Mouse (Mus musculus): ENCODE data around the gene Cd2bp2.

The Cd2bp2 gene

DNA sequence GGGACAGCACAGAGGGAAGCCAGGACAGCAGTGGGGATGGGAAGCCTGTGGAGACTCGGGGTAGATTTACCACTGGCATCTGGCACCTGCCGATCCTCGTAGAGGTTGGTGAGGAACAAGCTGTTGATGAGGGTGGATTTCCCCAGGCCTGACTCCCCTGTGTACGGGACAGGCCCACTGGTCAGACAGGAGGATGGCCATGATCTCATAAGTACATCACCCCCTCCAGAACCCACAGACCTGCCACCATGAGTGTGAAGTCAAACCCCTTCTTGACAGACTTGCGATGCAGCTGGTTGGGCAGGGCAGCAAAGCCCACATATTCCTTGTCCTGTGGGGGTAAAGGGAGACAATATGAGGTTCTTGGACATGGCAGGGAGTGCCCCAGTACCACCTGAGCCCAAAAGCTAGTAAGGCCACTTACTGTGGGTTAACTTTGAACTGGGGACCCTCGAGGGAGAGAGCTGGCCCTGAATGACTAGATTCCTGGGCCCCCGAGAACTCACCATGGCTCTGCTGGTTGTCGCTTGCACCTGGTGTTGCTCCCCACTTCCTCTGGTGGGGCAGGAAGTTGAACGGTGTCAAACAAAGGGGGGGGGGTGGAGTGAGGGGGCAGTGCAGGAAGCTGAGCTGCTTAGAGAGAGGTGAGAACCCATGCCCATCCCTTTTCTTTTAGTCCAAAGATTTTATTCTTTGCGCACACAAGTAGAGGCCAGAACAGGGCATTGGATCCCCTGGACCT lies 22.2 kb upstream of the Cd2bp2 start:
- DNase-seq (ENCODE audit: low spot score) = no peak

DNA sequence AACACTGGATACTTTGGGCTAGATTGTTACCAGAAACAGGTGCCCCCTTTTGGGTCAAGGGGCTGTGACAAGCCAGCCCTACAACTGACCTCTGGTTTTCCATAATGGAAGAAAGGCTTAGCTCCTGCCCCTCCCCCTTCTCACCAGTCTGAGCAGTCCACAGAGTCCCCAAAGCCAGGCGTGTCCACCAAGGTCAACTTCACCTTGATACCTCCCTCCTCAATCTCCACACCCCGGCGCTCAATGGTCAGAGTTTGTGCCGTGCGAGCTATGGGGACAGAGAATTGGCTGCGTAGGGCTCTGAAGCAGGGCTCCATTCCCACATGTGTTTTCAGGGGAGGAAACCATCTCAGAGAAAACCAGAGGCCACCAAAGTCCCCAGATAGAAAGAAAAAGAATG lies 21.6 kb upstream of the Cd2bp2 start:
- DNase-seq (ENCODE audit: low spot score) = no peak

- no peak for DNase-seq (ENCODE audit: low spot score)
These were observed 20.5 kb upstream of the Cd2bp2 start for GRCm38 (mm10) chr7:127216307-127216706.

GRCm38 (mm10) chr7:127214981-127215871 lies 19.4 kb upstream of the Cd2bp2 start:
- DNase-seq (ENCODE audit: low spot score) = peak; percentile 91

DNA sequence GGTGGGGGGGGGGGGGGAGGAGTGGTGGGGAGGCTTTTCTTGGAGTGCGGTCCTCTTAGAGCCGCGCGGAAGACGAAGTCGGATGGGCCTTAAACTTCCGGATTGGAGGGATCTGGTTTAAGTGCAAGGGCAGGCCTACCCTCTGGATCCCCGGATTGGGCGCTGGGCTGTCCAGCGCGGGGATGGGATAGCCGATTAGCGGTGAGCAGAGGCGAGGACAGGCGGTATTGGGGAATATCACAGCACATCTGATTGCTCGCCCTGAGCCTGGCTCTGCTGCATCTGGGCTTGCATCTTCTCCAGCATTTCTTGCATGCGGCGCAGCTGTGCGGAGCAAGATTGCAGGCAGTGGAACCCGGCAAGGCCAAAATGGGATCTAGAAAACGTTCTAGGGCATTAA lies 18.7 kb upstream of the Cd2bp2 start:
- peak; percentile 33 for DNase-seq (ENCODE audit: low spot score)

- DNase-seq (ENCODE audit: low spot score) = no peak
These were observed 18.1 kb upstream of the Cd2bp2 start for GRCm38 (mm10) chr7:127213930-127214329.

DNA sequence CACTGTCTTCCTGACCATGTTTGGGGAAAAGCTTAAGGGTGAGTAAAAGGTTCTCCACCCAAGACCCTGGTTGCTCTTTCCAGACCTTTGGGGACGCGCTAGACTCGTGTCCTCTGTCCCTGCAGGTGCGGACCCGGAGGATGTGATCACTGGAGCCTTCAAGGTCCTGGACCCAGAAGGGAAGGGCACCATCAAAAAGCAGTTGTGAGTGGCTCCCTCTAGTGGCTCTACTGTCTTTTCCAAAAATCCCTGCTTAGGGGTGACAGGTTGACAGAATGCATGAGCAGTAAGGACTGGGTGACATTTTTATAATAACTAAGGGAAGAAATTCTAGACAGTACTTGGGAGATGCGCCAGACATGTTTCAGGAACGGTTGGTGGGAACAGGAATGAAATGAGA lies 17.6 kb upstream of the Cd2bp2 start:
- peak; percentile 53 for DNase-seq (ENCODE audit: low spot score)

DNA sequence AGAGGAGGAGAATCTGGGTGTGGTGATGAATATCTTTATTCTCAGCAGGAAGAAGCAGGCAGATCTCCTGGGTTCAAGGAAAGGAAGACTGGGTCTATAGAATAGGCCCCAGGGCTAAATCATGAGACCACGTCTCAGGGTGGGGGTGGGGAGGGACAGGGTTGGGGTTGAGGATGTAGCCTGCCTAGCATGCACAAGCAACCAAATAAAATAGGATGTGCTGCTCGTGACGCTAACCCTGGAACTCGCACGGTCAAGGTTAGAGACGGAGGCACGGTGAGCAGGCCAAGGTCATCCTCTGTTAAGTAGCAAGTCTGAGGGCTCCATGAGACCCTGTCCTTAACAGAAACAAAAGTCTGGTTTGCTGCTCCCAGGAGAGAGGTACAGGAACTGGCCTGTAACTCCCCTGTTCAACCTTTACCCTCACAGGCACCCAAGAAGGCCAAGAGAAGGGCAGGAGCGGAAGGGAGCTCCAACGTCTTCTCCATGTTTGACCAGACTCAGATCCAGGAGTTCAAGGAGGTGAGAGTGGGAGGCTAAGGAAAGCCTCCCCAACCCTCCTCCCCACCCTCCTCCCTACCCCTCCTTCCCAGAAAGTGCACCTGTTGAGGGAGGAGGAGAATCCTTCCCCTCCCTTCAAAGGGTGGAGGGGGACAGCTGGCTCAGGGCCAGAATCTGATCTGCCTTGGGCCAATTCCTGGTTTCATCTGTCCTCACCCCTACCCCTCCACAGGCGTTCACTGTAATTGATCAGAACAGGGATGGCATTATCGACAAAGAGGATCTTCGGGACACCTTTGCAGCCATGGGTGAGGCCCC lies 16.8 kb upstream of the Cd2bp2 start:
- no peak for DNase-seq (ENCODE audit: low spot score)

- no peak for DNase-seq (ENCODE audit: low spot score)
These were observed 15.3 kb upstream of the Cd2bp2 start for GRCm38 (mm10) chr7:127211014-127211745.

DNA sequence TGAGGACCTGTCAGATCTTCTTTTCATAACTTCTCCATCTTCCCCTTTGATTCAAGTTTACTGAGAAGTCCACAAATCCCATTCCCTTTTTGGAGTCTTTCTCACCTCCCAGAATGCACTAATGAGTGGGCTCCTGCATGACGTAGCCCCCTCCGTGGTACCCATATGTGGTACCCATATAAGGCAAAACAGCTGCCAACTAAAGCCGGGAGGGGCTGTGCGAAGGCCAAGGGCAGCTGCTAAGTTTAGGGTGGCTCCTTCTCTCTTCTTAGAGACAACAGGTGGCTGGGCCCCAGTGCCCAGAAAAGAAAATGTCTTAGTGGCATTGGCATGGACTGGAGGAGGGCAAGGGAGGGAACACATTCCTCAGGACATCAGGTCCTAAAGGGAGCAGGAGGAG lies 14.4 kb upstream of the Cd2bp2 start:
- no peak for DNase-seq (ENCODE audit: low spot score)

DNA sequence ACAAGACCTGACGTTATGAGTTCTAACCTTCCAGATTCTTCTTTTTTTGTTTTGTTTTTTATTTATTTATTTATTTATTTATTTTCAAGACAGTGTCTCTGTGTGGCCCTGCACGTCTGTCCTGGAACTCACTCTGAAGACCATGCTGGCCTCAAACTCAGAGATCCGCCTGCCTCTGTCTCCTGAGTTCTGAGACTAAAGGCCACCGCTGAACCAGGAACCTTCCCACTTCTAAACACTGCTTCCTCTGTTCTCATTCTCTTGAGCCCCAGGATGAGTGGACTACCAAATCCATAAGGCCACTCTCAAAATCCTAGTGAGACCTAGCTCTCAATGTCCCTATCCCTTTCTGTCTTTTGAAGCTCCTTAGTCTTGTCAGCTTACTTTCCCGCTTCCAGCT lies 14.0 kb upstream of the Cd2bp2 start:
- no peak for DNase-seq (ENCODE audit: low spot score)

DNA sequence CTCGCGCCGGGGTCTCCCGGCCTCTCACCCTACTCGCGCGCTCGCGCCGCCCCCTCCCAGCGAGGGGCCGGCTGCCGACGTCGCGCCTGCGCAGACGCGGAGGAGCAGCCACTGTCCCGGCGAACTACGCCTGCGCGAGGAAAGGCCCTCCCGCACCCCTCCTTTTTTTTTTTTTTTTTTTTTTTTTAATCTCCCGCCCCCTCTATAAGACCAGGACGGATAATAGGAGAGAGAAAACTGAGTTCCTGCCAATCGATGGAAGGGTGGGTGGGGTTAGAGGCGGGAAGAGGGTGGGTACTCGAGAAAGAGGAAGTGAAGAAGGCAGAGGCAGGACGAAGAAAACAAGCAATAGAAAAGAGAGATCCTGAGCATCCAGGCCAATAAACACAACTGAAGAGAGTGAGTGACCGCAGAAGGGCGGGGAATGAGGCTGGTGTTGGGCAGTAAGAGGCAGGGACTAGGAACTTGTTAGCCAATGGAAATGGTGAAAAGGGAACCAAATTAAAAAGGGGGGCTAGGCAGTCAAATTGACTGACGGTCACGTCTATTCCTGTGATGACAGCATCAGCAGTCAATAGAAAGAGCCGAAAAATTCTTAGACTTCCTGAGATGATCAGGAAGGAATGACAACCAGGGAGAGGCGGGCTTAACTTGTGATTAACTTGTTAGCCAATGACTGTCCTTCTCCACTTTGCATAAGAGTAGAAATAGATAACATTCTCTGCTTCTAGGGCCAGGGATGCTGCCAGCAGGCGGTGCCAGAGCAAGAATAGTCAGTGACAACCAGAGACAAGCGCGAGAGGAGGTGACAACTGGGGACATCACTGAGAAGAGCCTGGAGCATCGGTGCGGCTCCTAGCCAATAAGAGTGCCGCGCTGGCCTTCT lies 12.9 kb upstream of the Cd2bp2 start, which contains the start of gene Mylpf:
Mylpf (plus strand) TSS at position 338 of the 886 bp plus-strand sequence.
- peak; percentile 94 for DNase-seq (ENCODE audit: low spot score)

DNA sequence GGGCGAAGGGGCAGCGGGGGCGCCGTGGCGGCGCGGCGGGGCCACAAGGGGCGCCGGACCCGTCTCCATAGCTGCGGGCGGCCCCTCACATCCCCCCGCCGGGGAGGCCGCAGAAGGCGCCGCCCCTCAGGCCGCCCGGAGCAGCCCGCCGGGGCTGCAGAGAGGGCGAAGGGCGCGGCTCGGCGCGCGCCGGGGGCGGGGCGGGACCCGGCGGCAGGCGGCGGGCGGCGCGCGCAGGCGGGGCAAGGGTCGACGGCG lies 12.4 kb upstream of the Cd2bp2 start, which contains the start of gene Tbc1d10b:
Tbc1d10b (minus strand) TSS at position 174 of the 258 bp plus-strand sequence.
- DNase-seq (ENCODE audit: low spot score) = no peak

- DNase-seq (ENCODE audit: low spot score) = peak; percentile 35
These were observed 11.8 kb upstream of the Cd2bp2 start for GRCm38 (mm10) chr7:127207374-127208294.

GRCm38 (mm10) chr7:127206606-127207005 lies 10.8 kb upstream of the Cd2bp2 start:
- DNase-seq (ENCODE audit: low spot score) = no peak

GRCm38 (mm10) chr7:127196484-127196883 lies 634 bp upstream of the Cd2bp2 start:
- DNase-seq (ENCODE audit: low spot score) = no peak

DNA sequence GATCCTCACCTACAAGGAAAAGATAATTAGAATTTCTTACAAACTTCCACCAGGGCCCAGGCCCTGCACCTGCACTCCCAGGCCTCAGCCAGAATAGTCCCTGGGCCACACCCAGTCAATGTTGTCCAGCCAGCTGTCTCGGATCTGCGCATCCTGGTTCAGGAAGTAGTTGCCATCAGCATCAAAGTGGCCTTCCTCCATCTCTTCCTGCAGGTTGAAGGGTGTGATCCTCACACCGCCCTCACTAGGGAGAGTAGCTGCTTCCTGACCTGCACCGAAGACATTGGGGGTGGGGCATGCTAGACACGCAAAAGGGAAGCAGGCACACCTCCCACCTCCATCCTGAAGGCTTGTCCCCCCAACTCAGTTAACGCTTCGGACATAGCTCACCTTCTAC lies 1.2 kb downstream of the Cd2bp2 start:
- DNase-seq (ENCODE audit: low spot score) = no peak

- DNase-seq (ENCODE audit: low spot score) = no peak
These were observed 1.7 kb downstream of the Cd2bp2 start for GRCm38 (mm10) chr7:127194011-127194632.

- no peak for DNase-seq (ENCODE audit: low spot score)
These were observed 2.9 kb downstream of the Cd2bp2 start for GRCm38 (mm10) chr7:127192989-127193388.
